Mouse (Mus musculus) C2C12 (cell line): ENCODE measurements at regions not wholly inside any gene's neighbourhood (a gene's known extent, or its start where the extent isn't known, plus 50 kb on each side); places are given as distances from the start of the nearest gene placed in this dataset.

Source experiments
- H3K27me3 ChIP-seq: one replicate; pipeline ENCODE4 v1.6.1; 2011; ENCODE audit not compliant: control insufficient read depth, insufficient read depth, insufficient read length
- H3K36me3 ChIP-seq: one replicate; pipeline ENCODE4 v1.6.1; 2011; ENCODE audit not compliant: control insufficient read depth, insufficient read depth
- H3K4me3 ChIP-seq: one replicate; pipeline ENCODE4 v1.5.1; 2011; ENCODE audit warnings: mild to moderate bottlenecking, control low read depth; ENCODE audit not compliant: poor library complexity, insufficient read depth, severe bottlenecking
- H3K79me2 ChIP-seq: one replicate; pipeline ENCODE4 v1.6.1; 2011; ENCODE audit not compliant: control insufficient read depth, insufficient read depth
- H3K79me3 ChIP-seq: one replicate; pipeline ENCODE4 v1.6.1; 2011; ENCODE audit warnings: low read depth, control low read depth
- H3ac ChIP-seq: one replicate; pipeline ENCODE3; 2011; ENCODE audit warnings: low read depth; ENCODE audit not compliant: control insufficient read depth, insufficient read length
- CEBPB ChIP-seq: IDR thresholded peaks from one replicate; pipeline ENCODE4 v1.6.1; 2011; ENCODE audit warnings: low read depth, mild to moderate bottlenecking, control low read depth, moderate library complexity
- CTCF ChIP-seq: IDR thresholded peaks from one replicate; pipeline ENCODE4 v1.5.1; 2011; ENCODE audit not compliant: control insufficient read depth, insufficient read depth, insufficient read length
- FOSL1 ChIP-seq: IDR thresholded peaks from one replicate; pipeline ENCODE4 v1.8.0; 2011; ENCODE audit warnings: mild to moderate bottlenecking, low read length; ENCODE audit not compliant: poor library complexity, insufficient read depth, severe bottlenecking
- MAX ChIP-seq: IDR thresholded peaks from one replicate; pipeline ENCODE4 v1.6.1; 2011; ENCODE audit warnings: mild to moderate bottlenecking, control low read depth
- MYOD1 ChIP-seq: IDR thresholded peaks from one replicate; pipeline ENCODE4 v1.6.1; 2011; ENCODE audit warnings: low read depth; ENCODE audit not compliant: control insufficient read depth, insufficient read length
- MYOG ChIP-seq: IDR thresholded peaks from one replicate; pipeline ENCODE4 v1.6.1; 2011; ENCODE audit not compliant: control insufficient read depth, insufficient read length; ENCODE audit errors: extremely low read depth
- USF1 ChIP-seq: IDR thresholded peaks from one replicate; pipeline ENCODE4 v1.6.1; 2011; ENCODE audit warnings: low read depth, mild to moderate bottlenecking, control low read depth, moderate library complexity

GRCm38 (mm10) chr10:47501288-47501687, 1923.7 kb downstream of the Hace1 start:
- Histone ChIP-seq H3K36me3 (no peaks in the 10 kb centered on the region), H3K79me3 (no peaks in the 10 kb centered on the region), H3K27me3 (no peaks in the 10 kb centered on the region), H3K4me3 (no peak overlapping the region), H3K79me2 (no peaks in the 10 kb centered on the region), H3ac (no peak overlapping the region)
- TF ChIP-seq MAX (no peak), MYOD1 (no peak), FOSL1 (no peak), MYOG (no peak), USF1 (no peak), CEBPB (no peak), CTCF (no peak)

DNA sequence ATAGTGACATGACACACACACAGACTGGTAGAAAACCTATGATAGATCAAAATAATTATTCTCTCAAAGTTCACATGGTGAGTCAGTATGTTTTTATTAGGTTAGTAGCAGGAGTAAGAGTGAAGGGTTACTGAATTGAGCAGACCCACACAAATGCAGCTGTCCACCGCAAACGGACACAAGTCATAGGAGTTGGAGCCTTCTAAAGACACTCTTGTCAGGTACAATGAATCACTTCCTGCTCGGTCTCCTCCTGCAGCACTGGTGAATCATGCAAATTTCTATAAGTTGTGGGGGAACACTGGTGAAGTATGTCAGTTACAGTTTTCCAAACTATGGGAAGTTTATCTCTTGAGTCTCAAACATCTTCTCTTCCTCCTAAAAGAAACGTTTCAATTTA, 1931.6 kb downstream of the Hace1 start:
- H3K79me3 ChIP-seq = no peaks in the 10 kb centered on the region
- H3K27me3 ChIP-seq = no peaks in the 10 kb centered on the region
- H3ac ChIP-seq = no peak overlapping the region
- H3K36me3 ChIP-seq = no peaks in the 10 kb centered on the region
- H3K4me3 ChIP-seq = no peak overlapping the region
- H3K79me2 ChIP-seq = no peaks in the 10 kb centered on the region
- TF ChIP-seq CEBPB (no peak), MYOD1 (peak; percentile 94), FOSL1 (peak; percentile 63), CTCF (no peak)

DNA sequence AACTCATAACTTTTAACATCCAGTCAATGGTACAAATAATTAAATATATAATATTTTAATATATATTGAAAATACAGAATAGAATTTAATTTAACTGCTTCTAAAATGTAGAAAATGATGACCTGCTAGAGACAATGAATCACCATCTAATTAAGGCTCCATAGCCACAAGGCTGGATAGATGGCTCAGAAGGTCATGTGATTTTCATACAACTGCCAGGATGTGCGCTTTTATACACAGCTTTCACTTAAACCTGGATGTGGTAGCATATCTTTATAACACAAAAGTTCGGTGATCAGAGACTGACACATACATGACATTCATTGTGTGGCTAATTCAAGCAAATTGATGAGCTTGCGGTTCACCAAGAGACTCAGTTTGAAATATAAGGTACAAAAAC, 1932.2 kb downstream of the Hace1 start:
- Histone ChIP-seq H3K79me3 (no peaks in the 10 kb centered on the region), H3K4me3 (no peak overlapping the region), H3K27me3 (no peaks in the 10 kb centered on the region), H3K79me2 (no peaks in the 10 kb centered on the region), H3ac (no peak overlapping the region), H3K36me3 (no peaks in the 10 kb centered on the region)
- TF ChIP-seq MYOD1 (no peak), CEBPB (no peak), FOSL1 (no peak), USF1 (peak; percentile 79), CTCF (no peak), MYOG (no peak), MAX (no peak)

DNA sequence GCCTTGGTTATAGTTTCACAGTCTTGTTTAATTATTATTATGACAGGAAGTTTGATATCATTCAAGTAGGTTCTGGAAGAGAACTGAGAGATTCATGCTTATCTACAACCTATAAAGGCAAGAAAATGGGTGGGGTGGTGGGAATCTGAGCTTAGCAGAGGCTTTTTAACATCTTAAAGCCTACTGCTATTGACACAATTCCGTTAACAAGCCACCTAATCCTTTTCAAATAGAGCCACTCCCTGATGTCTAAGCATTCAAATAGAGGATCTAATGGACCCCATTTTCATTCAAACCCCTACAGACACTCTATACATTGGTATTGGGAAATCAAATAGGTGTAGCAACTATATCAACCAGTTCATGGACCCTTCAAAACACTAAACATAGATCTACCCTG, 1940.2 kb downstream of the Hace1 start:
- H3K36me3 ChIP-seq = no peaks in the 10 kb centered on the region
- H3K27me3 ChIP-seq = no peaks in the 10 kb centered on the region
- H3ac ChIP-seq = no peak overlapping the region
- no peaks in the 10 kb centered on the region for H3K79me2 ChIP-seq
- no peaks in the 10 kb centered on the region for H3K79me3 ChIP-seq
- no peak for TF ChIP-seq MYOD1
- no peak for TF ChIP-seq FOSL1
- TF ChIP-seq MAX = no peak
- no peak for TF ChIP-seq MYOG
- TF ChIP-seq CTCF = no peak
- no peak for TF ChIP-seq CEBPB
- TF ChIP-seq USF1 = no peak
- H3K4me3 ChIP-seq = no peak overlapping the region

- H3K36me3 ChIP-seq = no peaks in the 10 kb centered on the region
- no peak overlapping the region for H3ac ChIP-seq
- no peaks in the 10 kb centered on the region for H3K27me3 ChIP-seq
- no peak overlapping the region for H3K4me3 ChIP-seq
- H3K79me3 ChIP-seq = no peaks in the 10 kb centered on the region
- TF ChIP-seq CTCF (no peak), MYOD1 (no peak), MAX (no peak), FOSL1 (no peak), USF1 (no peak), CEBPB (no peak), MYOG (no peak)
- no peaks in the 10 kb centered on the region for H3K79me2 ChIP-seq
These were observed 1988.9 kb downstream of the Hace1 start for GRCm38 (mm10) chr10:47566449-47567079.
